Comparison of ENCODE assay signal across 23 mouse cellular contexts in genomic region chr17:58003322-58003721, GRCm38 (mm10).
A peak's percentile ranks its signal among the peaks of the same experiment; 100 is the strongest.
DNase-seq lines count a peak whose midpoint lies in the region; ATAC-seq and TF ChIP-seq lines count a peak whose summit lies in the region.
"Had no signal": no experiment of that assay in that cellular context is flagged by ENCODE, and none has a peak within 500 bp of the region (broad histone marks: within the 10 kb centered on the region; RNA-seq: fewer than 3 reads in every experiment).

No protein-coding gene starts in this region.

- intact Hi-C loops in left cerebral cortex, postnatal 4 days (cut with DNase I): no loop called here

- H3K4me1 ChIP-seq in forebrain, embryonic 15.5 days: peaks cover 11% of the 10 kb centered on the region
- no peaks in the 10 kb centered on the region for H3K4me1 ChIP-seq in forebrain, embryonic 11.5 days (replicated peaks; ENCODE audit: control insufficient read depth, insufficient read depth, low read length)
- no peaks in the 10 kb centered on the region for H3K4me1 ChIP-seq in midbrain, embryonic 14.5 days (ENCODE audit: control insufficient read depth, insufficient read depth, low read length)
- no peaks in the 10 kb centered on the region; the same call in 1 of the 2 replicates for H3K4me1 ChIP-seq in midbrain, embryonic 10.5 days
- H3K4me1 ChIP-seq in forebrain, postnatal 0 days (ENCODE audit: insufficient read depth): no peaks in the 10 kb centered on the region
- H3K4me1 ChIP-seq: embryonic facial prominence, embryonic 15.5 days; heart, embryonic 13.5 days; hindbrain, embryonic 12.5 days had no signal

- H3K9ac ChIP-seq in forebrain, embryonic 15.5 days (replicated peaks): no peak overlapping the region
- no peak overlapping the region for H3K9ac ChIP-seq in forebrain, embryonic 11.5 days (ENCODE audit: low read length)
- H3K9ac ChIP-seq in midbrain, embryonic 14.5 days (replicated peaks; ENCODE audit: low read length): no peak overlapping the region
- no peak overlapping the region for H3K9ac ChIP-seq in forebrain, postnatal 0 days
- H3K9ac ChIP-seq: embryonic facial prominence, embryonic 15.5 days; heart, embryonic 13.5 days; hindbrain, embryonic 12.5 days had no signal

- 19% methylated on average over 1 of the region's 1 CpGs for WGBS in forebrain, embryonic 15.5 days
- 66% methylated on average over 1 of the region's 1 CpGs for WGBS in forebrain, embryonic 11.5 days
- 19% methylated on average over 1 of the region's 1 CpGs for WGBS in midbrain, embryonic 14.5 days
- 61% methylated on average over 1 of the region's 1 CpGs for WGBS in midbrain, embryonic 10.5 days
- WGBS in forebrain, postnatal 0 days: 16% methylated on average over 1 of the region's 1 CpGs

- H3K27ac ChIP-seq in forebrain, embryonic 15.5 days (replicated peaks): no peak overlapping the region
- no peak overlapping the region for H3K27ac ChIP-seq in forebrain, embryonic 11.5 days (ENCODE audit: low read depth, low read length)
- H3K27ac ChIP-seq in midbrain, embryonic 14.5 days (replicated peaks; ENCODE audit: low read depth, low read length): no peak overlapping the region
- no peak overlapping the region for H3K27ac ChIP-seq in midbrain, embryonic 10.5 days (replicated peaks)
- no peak overlapping the region for H3K27ac ChIP-seq in forebrain, postnatal 0 days (ENCODE audit: low read depth, low read length)
- H3K27ac ChIP-seq: embryonic facial prominence, embryonic 15.5 days; gastrocnemius, adult 2 months; heart, embryonic 13.5 days; hindbrain, embryonic 12.5 days had no signal

- no peaks in the 10 kb centered on the region for H3K9me3 ChIP-seq in forebrain, embryonic 15.5 days
- no peaks in the 10 kb centered on the region for H3K9me3 ChIP-seq in forebrain, embryonic 11.5 days (ENCODE audit: control insufficient read depth, low read length)
- H3K9me3 ChIP-seq in midbrain, embryonic 14.5 days (ENCODE audit: control insufficient read depth, low read length): no peaks in the 10 kb centered on the region
- no peaks in the 10 kb centered on the region for H3K9me3 ChIP-seq in midbrain, embryonic 10.5 days (replicated peaks)
- no peaks in the 10 kb centered on the region for H3K9me3 ChIP-seq in forebrain, postnatal 0 days (ENCODE audit: low read length)
- H3K9me3 ChIP-seq: embryonic facial prominence, embryonic 15.5 days; heart, embryonic 13.5 days; hindbrain, embryonic 12.5 days had no signal

- no peaks in the 10 kb centered on the region for H3K36me3 ChIP-seq in forebrain, embryonic 15.5 days
- no peaks in the 10 kb centered on the region for H3K36me3 ChIP-seq in forebrain, embryonic 11.5 days (ENCODE audit: control insufficient read depth, insufficient read depth, low read length)
- no peaks in the 10 kb centered on the region for H3K36me3 ChIP-seq in midbrain, embryonic 14.5 days (ENCODE audit: control insufficient read depth, insufficient read depth, low read length)
- H3K36me3 ChIP-seq in midbrain, embryonic 10.5 days: no peaks in the 10 kb centered on the region
- no peaks in the 10 kb centered on the region for H3K36me3 ChIP-seq in forebrain, postnatal 0 days (ENCODE audit: insufficient read depth)
- H3K36me3 ChIP-seq: embryonic facial prominence, embryonic 15.5 days; heart, embryonic 13.5 days; hindbrain, embryonic 12.5 days had no signal

- H3K27me3 ChIP-seq in forebrain, embryonic 15.5 days: no peaks in the 10 kb centered on the region
- H3K27me3 ChIP-seq in forebrain, embryonic 11.5 days (ENCODE audit: control insufficient read depth, insufficient read depth, low read length): no peaks in the 10 kb centered on the region
- no peaks in the 10 kb centered on the region for H3K27me3 ChIP-seq in midbrain, embryonic 14.5 days (ENCODE audit: control insufficient read depth, insufficient read depth, low read length)
- H3K27me3 ChIP-seq in midbrain, embryonic 10.5 days (ENCODE audit: low read depth, poor library complexity, severe bottlenecking): no peaks in the 10 kb centered on the region
- no peaks in the 10 kb centered on the region for H3K27me3 ChIP-seq in forebrain, postnatal 0 days (ENCODE audit: insufficient read depth, low read length)
- H3K27me3 ChIP-seq: CH12.LX; embryonic facial prominence, embryonic 15.5 days; heart, embryonic 13.5 days; hindbrain, embryonic 12.5 days; Patski had no signal

- peak; percentile 84 for ATAC-seq in forebrain, embryonic 15.5 days (replicated peaks)
- ATAC-seq in forebrain, embryonic 11.5 days (replicated peaks; ENCODE audit: low FRiP score): no peak
- ATAC-seq in midbrain, embryonic 14.5 days (ENCODE audit: low FRiP score, low TSS enrichment): peak; percentile 62; the same call in 1 of the 2 replicates
- ATAC-seq in forebrain, postnatal 0 days: peak; percentile 64; the same call in 1 of the 2 replicates
- ATAC-seq: activated CD4-positive, CD25-positive, alpha-beta regulatory T cell, adult 4 months; intestine, embryonic 16.5 days; Patski had no signal

- DNase-seq in forebrain, embryonic 11.5 days (ENCODE audit: low spot score): no peak
- peak; percentile 40 for DNase-seq in midbrain, embryonic 14.5 days
- DNase-seq in midbrain, embryonic 10.5 days (ENCODE audit: low spot score): no peak
- peak; percentile 20 for DNase-seq in forebrain, postnatal 0 days
- DNase-seq in kidney, adult 18-20 months: no peak
- no peak for DNase-seq in left cerebral cortex, postnatal 4 days
- DNase-seq: adrenal gland, adult 2 months; adrenal gland, postnatal 25 days; cerebellum, adult 2 months; cerebellum, postnatal 14 days; embryo, embryonic 11 days; gastrocnemius, adult 2 months; gastrocnemius, postnatal 25 days; heart, postnatal 36 days had no signal

- H3K4me2 ChIP-seq in forebrain, embryonic 15.5 days (replicated peaks): no peak overlapping the region
- no peak overlapping the region for H3K4me2 ChIP-seq in forebrain, embryonic 11.5 days (ENCODE audit: low read depth, low read length, severe bottlenecking)
- no peak overlapping the region for H3K4me2 ChIP-seq in midbrain, embryonic 14.5 days (ENCODE audit: low read length)
- no peak overlapping the region for H3K4me2 ChIP-seq in forebrain, postnatal 0 days (ENCODE audit: low read depth)
- H3K4me2 ChIP-seq: embryonic facial prominence, embryonic 15.5 days; heart, embryonic 13.5 days; hindbrain, embryonic 12.5 days had no signal

- no peak overlapping the region for H3K4me3 ChIP-seq in forebrain, embryonic 15.5 days
- H3K4me3 ChIP-seq in forebrain, embryonic 11.5 days (ENCODE audit: low read depth, low read length): no peak overlapping the region
- no peak overlapping the region for H3K4me3 ChIP-seq in midbrain, embryonic 14.5 days (replicated peaks; ENCODE audit: low read depth, low read length)
- H3K4me3 ChIP-seq in midbrain, embryonic 10.5 days: no peak overlapping the region
- H3K4me3 ChIP-seq in forebrain, postnatal 0 days (ENCODE audit: low read depth, low read length): no peak overlapping the region
- H3K4me3 ChIP-seq: embryonic facial prominence, embryonic 15.5 days; erythroblast, embryonic 14.5 days; gastrocnemius, adult 2 months; heart, embryonic 13.5 days; hindbrain, embryonic 12.5 days had no signal

- TF ChIP-seq CTCF in forebrain, postnatal 0 days (IDR thresholded peaks at IDR 0.05; ENCODE audit: low read depth): no peak

Comparison
In these comparisons a context has a peak if more than half of its experiments do, and no peak if none do; other contexts are left out.
1. DNase-seq: peak in midbrain, embryonic 14.5 days (single experiment) and forebrain, postnatal 0 days (single experiment); none in forebrain, embryonic 11.5 days (single experiment), midbrain, embryonic 10.5 days (single experiment), kidney, adult 18-20 months (single experiment) and left cerebral cortex, postnatal 4 days (single experiment).